Mouse (Mus musculus) intestine, embryonic 15.5 days (tissue): Measurements from ENCODE around the gene Tnk1. TPM values are rescaled to one million over a fixed set of nuclear protein-coding genes. Genes with fewer than 3 reads are reported as not detected.
A peak's percentile ranks its signal among the peaks of the same experiment; 100 is the strongest.
"Not testable (repeated sequence)": the region's sequence is repeated elsewhere in the genome, so short reads cannot be mapped to it uniquely, and the experiment has no call there.

Experiments
- ATAC-seq: fragments of 200-750 bp; cut with Nextera tagmentation; 2 replicates; pipeline ENCODE4 v1.8.0; 2017; ENCODE audit warnings: moderate TSS enrichment, moderate library complexity
- H3K27ac ChIP-seq: fragments of 300-500 bp; sonication (generic); 2 replicates; pipeline ENCODE4 v1.5.1; 2015; ENCODE audit warnings: mild to moderate bottlenecking, inconsistent platforms
- H3K27me3 ChIP-seq: fragments of 300-500 bp; sonication (generic); replicated peaks from 2 replicates; pipeline ENCODE4 v1.6.1; 2015; ENCODE audit warnings: inconsistent platforms
- H3K36me3 ChIP-seq: fragments of 300-500 bp; sonication (generic); 2 replicates; pipeline ENCODE4 v1.6.1; 2015; ENCODE audit warnings: inconsistent platforms
- H3K4me1 ChIP-seq: fragments of 300-500 bp; sonication (generic); replicated peaks from 2 replicates; pipeline ENCODE4 v1.6.1; 2015; ENCODE audit warnings: inconsistent platforms
- H3K4me2 ChIP-seq: fragments of 300-500 bp; sonication (generic); replicated peaks from 2 replicates; pipeline ENCODE4 v1.6.1; 2015; ENCODE audit warnings: mild to moderate bottlenecking, inconsistent platforms
- H3K4me3 ChIP-seq: fragments of 300-500 bp; sonication (generic); replicated peaks from 2 replicates; pipeline ENCODE4 v1.5.1; 2015; ENCODE audit warnings: inconsistent platforms
- H3K9ac ChIP-seq: fragments of 300-500 bp; sonication (generic); 2 replicates; pipeline ENCODE4 v1.6.1; 2015; ENCODE audit warnings: inconsistent platforms
- H3K9me3 ChIP-seq: fragments of 300-500 bp; sonication (generic); 2 replicates; pipeline ENCODE4 v1.6.1; 2016; ENCODE audit warnings: inconsistent platforms
- WGBS: fragments of 180-500 bp; shearing (Covaris S2); methylation state at CpG from one replicate; pipeline ENCODE4 v1.1.7; 2015; 5-methylcytosine and 5-hydroxymethylcytosine counted together
- polyA plus RNA-seq: library from polyadenylated mRNA; unstranded; fragments of >200 nt; fragmentation: Nextera tagmentation; extraction: Ambion mirVana; gene quantifications from 2 replicates; pipeline ENCODE4 v1.2.1, GENCODE M21; 2015

Tnk1 gene
- polyA plus RNA-seq, 1 experiment from 2014 or later = 14.4 TPM

GRCm38 (mm10) chr11:69876186-69876585 lies 17.7 kb upstream of the Tnk1 start:
- no peak for ATAC-seq
- no peaks in the 10 kb centered on the region for H3K9me3 ChIP-seq
- H3K4me3 ChIP-seq = no peak overlapping the region
- whole genome bisulfite sequencing = 43% methylated on average over 7 of the region's 7 CpGs
- no peak overlapping the region; the same call in 1 of the 2 replicates for H3K4me2 ChIP-seq
- peaks cover 22% of the 10 kb centered on the region for H3K4me1 ChIP-seq
- 0 out of 2 replicates have a peak overlapping the region, but pooled peaks have one; percentile 32 for H3K27ac ChIP-seq
- no peaks in the 10 kb centered on the region for H3K36me3 ChIP-seq
- H3K27me3 ChIP-seq = no peaks in the 10 kb centered on the region
- no peak overlapping the region for H3K9ac ChIP-seq

- no peak overlapping the region for H3K27ac ChIP-seq
Measured at GRCm38 (mm10) chr11:69872451-69872850, 13.9 kb upstream of the Tnk1 start.

GRCm38 (mm10) chr11:69871822-69872221 lies 13.3 kb upstream of the Tnk1 start:
- WGBS = 84% methylated on average over 7 of the region's 7 CpGs
- Histone ChIP-seq H3K27ac (no peak overlapping the region), H3K36me3 (no peaks in the 10 kb centered on the region), H3K9me3 (no peaks in the 10 kb centered on the region), H3K4me1 (no peaks in the 10 kb centered on the region), H3K4me2 (no peak overlapping the region), H3K9ac (no peak overlapping the region), H3K4me3 (no peak overlapping the region), H3K27me3 (no peaks in the 10 kb centered on the region)
- no peak for ATAC-seq

More at GRCm38 (mm10) chr11:69872451-69872850, 13.9 kb upstream of the Tnk1 start:
- H3K4me1 ChIP-seq = 0 out of 2 replicates have a peak, but pooled peaks cover 4% of the 10 kb centered on the region
- H3K36me3 ChIP-seq = no peaks in the 10 kb centered on the region
- H3K27me3 ChIP-seq = no peaks in the 10 kb centered on the region
- WGBS = 80% methylated on average over 4 of the region's 4 CpGs
- no peak overlapping the region for H3K9ac ChIP-seq
- no peak overlapping the region for H3K4me2 ChIP-seq
- ATAC-seq = no peak
- H3K9me3 ChIP-seq = no peaks in the 10 kb centered on the region
- H3K4me3 ChIP-seq = no peak overlapping the region

- no peak overlapping the region for H3K4me2 ChIP-seq
- no peak overlapping the region for H3K27ac ChIP-seq
- H3K4me3 ChIP-seq = no peak overlapping the region
- no peaks in the 10 kb centered on the region for H3K9me3 ChIP-seq
- no peaks in the 10 kb centered on the region for H3K4me1 ChIP-seq
- 82% methylated on average over 2 of the region's 2 CpGs for WGBS
- no peaks in the 10 kb centered on the region for H3K36me3 ChIP-seq
- peak; percentile 85 for ATAC-seq
- H3K27me3 ChIP-seq = no peaks in the 10 kb centered on the region
- no peak overlapping the region for H3K9ac ChIP-seq
Measured at GRCm38 (mm10) chr11:69870289-69871069, 11.9 kb upstream of the Tnk1 start.

GRCm38 (mm10) chr11:69867335-69867734 lies 8.8 kb upstream of the Tnk1 start:
- Histone ChIP-seq H3K4me2 (no peak overlapping the region), H3K9me3 (no peaks in the 10 kb centered on the region), H3K27me3 (no peaks in the 10 kb centered on the region), H3K4me1 (no peaks in the 10 kb centered on the region), H3K9ac (0 out of 2 replicates have a peak overlapping the region, but pooled peaks have one; percentile 17), H3K36me3 (no peaks in the 10 kb centered on the region), H3K4me3 (no peak overlapping the region), H3K27ac (no peak overlapping the region)
- no peak for ATAC-seq
- WGBS = 57% methylated on average over 9 of the region's 9 CpGs

- Histone ChIP-seq H3K27me3 (no peaks in the 10 kb centered on the region), H3K9me3 (no peaks in the 10 kb centered on the region), H3K4me2 (no peak overlapping the region), H3K36me3 (no peaks in the 10 kb centered on the region), H3K9ac (no peak overlapping the region), H3K4me3 (no peak overlapping the region), H3K4me1 (no peaks in the 10 kb centered on the region), H3K27ac (no peak overlapping the region)
- no peak for ATAC-seq
- WGBS = 82% methylated on average over 9 of the region's 9 CpGs
Measured at GRCm38 (mm10) chr11:69865561-69865960, 7.0 kb upstream of the Tnk1 start.

- no peak for ATAC-seq
- WGBS = 47% methylated on average over 8 of the region's 8 CpGs
- no peak overlapping the region for H3K9ac ChIP-seq
- H3K4me1 ChIP-seq = no peaks in the 10 kb centered on the region
- H3K4me3 ChIP-seq = no peak overlapping the region
- no peak overlapping the region for H3K27ac ChIP-seq
- H3K4me2 ChIP-seq = no peak overlapping the region
- H3K27me3 ChIP-seq = no peaks in the 10 kb centered on the region
- no peaks in the 10 kb centered on the region for H3K36me3 ChIP-seq
- H3K9me3 ChIP-seq = no peaks in the 10 kb centered on the region
Measured at GRCm38 (mm10) chr11:69864138-69864860, 5.8 kb upstream of the Tnk1 start.

GRCm38 (mm10) chr11:69863729-69864128 lies 5.2 kb upstream of the Tnk1 start:
- H3K4me1 ChIP-seq, H3K4me2 ChIP-seq, H3K36me3 ChIP-seq, H3K4me3 ChIP-seq, H3K9me3 ChIP-seq, H3K9ac ChIP-seq, ATAC-seq, H3K27me3 ChIP-seq, H3K27ac ChIP-seq: not testable (repeated sequence)
- 66% methylated on average over 3 of the region's 3 CpGs for WGBS

- H3K4me3 ChIP-seq = no peak overlapping the region
- no peak for ATAC-seq
- H3K9ac ChIP-seq = no peak overlapping the region
- WGBS = 36% methylated on average over 16 of the region's 16 CpGs
- no peaks in the 10 kb centered on the region for H3K9me3 ChIP-seq
- H3K36me3 ChIP-seq = peaks cover 22% of the 10 kb centered on the region
- H3K4me2 ChIP-seq = 0 out of 2 replicates have a peak overlapping the region, but pooled peaks have one; percentile 20
- H3K27me3 ChIP-seq = peaks cover 10% of the 10 kb centered on the region
- no peak overlapping the region for H3K27ac ChIP-seq
- H3K4me1 ChIP-seq = no peaks in the 10 kb centered on the region
Measured at GRCm38 (mm10) chr11:69855347-69855746, 3.2 kb downstream of the Tnk1 start.

GRCm38 (mm10) chr11:69854680-69855079 lies 3.9 kb downstream of the Tnk1 start:
- WGBS = 82% methylated on average over 10 of the region's 10 CpGs

GRCm38 (mm10) chr11:69853994-69854393 lies 4.5 kb downstream of the Tnk1 start:
- Histone ChIP-seq H3K36me3 (peaks cover 33% of the 10 kb centered on the region), H3K9ac (no peak overlapping the region), H3K9me3 (no peaks in the 10 kb centered on the region), H3K4me1 (no peaks in the 10 kb centered on the region), H3K4me3 (no peak overlapping the region), H3K4me2 (no peak overlapping the region), H3K27ac (no peak overlapping the region), H3K27me3 (peaks cover 10% of the 10 kb centered on the region)
- WGBS = 55% methylated on average over 7 of the region's 7 CpGs
- ATAC-seq = peak; percentile 67

More at GRCm38 (mm10) chr11:69854680-69855079, 3.9 kb downstream of the Tnk1 start:
- Histone ChIP-seq H3K9me3 (no peaks in the 10 kb centered on the region), H3K36me3 (peaks cover 28% of the 10 kb centered on the region), H3K27ac (no peak overlapping the region), H3K4me3 (no peak overlapping the region), H3K9ac (no peak overlapping the region), H3K27me3 (peaks cover 10% of the 10 kb centered on the region), H3K4me2 (no peak overlapping the region), H3K4me1 (no peaks in the 10 kb centered on the region)
- ATAC-seq = no peak

- Histone ChIP-seq H3K9ac (no peak overlapping the region), H3K4me1 (peaks cover 15% of the 10 kb centered on the region), H3K27me3 (no peaks in the 10 kb centered on the region), H3K4me3 (no peak overlapping the region), H3K4me2 (no peak overlapping the region), H3K36me3 (peaks cover 33% of the 10 kb centered on the region), H3K9me3 (no peaks in the 10 kb centered on the region), H3K27ac (no peak overlapping the region)
- ATAC-seq = no peak
- 72% methylated on average over 8 of the region's 8 CpGs for WGBS
Measured at GRCm38 (mm10) chr11:69850754-69851153, 7.8 kb downstream of the Tnk1 start.
